Mouse (Mus musculus) spleen, adult 2 months (tissue): ENCODE data around the gene Psmd11. TPM values are rescaled to one million over a fixed set of nuclear protein-coding genes. Genes with fewer than 3 reads are reported as not detected.

Experiments used
- DNase-seq, 2 experiments: peaks; one replicate each; pipeline versions ENCODE4 v3.0.0 to v3.0.0-alpha.2; 2012 to 2021; ENCODE audit warnings: low spot score in 2 of 2, low read depth in 1 of 2
- H3K27ac ChIP-seq: fragments of 200-500 bp; 2 replicates; pipeline ENCODE4 v1.5.1; 2012; ENCODE audit warnings: low read length, inconsistent platforms; ENCODE audit not compliant: insufficient read depth
- H3K27me3 ChIP-seq: fragments of 200-500 bp; 2 replicates; pipeline ENCODE4 v1.6.1; 2012; ENCODE audit warnings: mild to moderate bottlenecking, moderate library complexity, low read length, inconsistent platforms; ENCODE audit not compliant: control insufficient read depth, insufficient read depth
- H3K36me3 ChIP-seq: fragments of 200-500 bp; 2 replicates; pipeline ENCODE4 v1.6.1; 2012; ENCODE audit warnings: mild to moderate bottlenecking, low read length, inconsistent platforms; ENCODE audit not compliant: control insufficient read depth, insufficient read depth
- H3K4me1 ChIP-seq: fragments of 200-500 bp; 2 replicates; pipeline ENCODE4 v1.6.1; 2011; ENCODE audit warnings: inconsistent platforms; ENCODE audit not compliant: control insufficient read depth, insufficient read depth, insufficient read length
- H3K4me3 ChIP-seq: fragments of 200-500 bp; 2 replicates; pipeline ENCODE4 v1.5.1; 2011; ENCODE audit warnings: mild to moderate bottlenecking, inconsistent platforms; ENCODE audit not compliant: insufficient read depth, insufficient read length; ENCODE audit errors: extremely low read depth
- CTCF ChIP-seq: fragments of 200-500 bp; IDR thresholded peaks from 2 replicates; pipeline ENCODE4 v1.5.1; 2011; ENCODE audit warnings: mild to moderate bottlenecking, inconsistent platforms; ENCODE audit not compliant: insufficient read depth, insufficient read length, insufficient replicate concordance; ENCODE audit errors: extremely low read depth
- POLR2A ChIP-seq: fragments of 200-500 bp; IDR thresholded peaks from 2 replicates; pipeline ENCODE4 v1.6.1; 2011; ENCODE audit warnings: low read depth, low read length, inconsistent platforms
- WGBS: fragments of 180-500 bp; shearing (Covaris S2); methylation state at CpG from one replicate; pipeline ENCODE4 v1.1.7; 2018; 5-methylcytosine and 5-hydroxymethylcytosine counted together
- polyA plus RNA-seq: library from polyadenylated mRNA; depleted of rRNA; stranded (reverse); fragments of >200 nt; gene quantifications from 2 replicates; pipeline ENCODE4 v1.2.3, GENCODE M21; 2012

Gene Psmd11
- polyA plus RNA-seq, 1 experiment = 21.3 TPM

- Histone ChIP-seq H3K4me3 (no peak overlapping the region), H3K27ac (no peak overlapping the region), H3K27me3 (no peaks in the 10 kb centered on the region), H3K4me1 (peaks cover 3% of the 10 kb centered on the region), H3K36me3 (no peaks in the 10 kb centered on the region)
- TF ChIP-seq CTCF (no peak), POLR2A (no peak)
- 97% methylated on average over 7 of the region's 7 CpGs for WGBS
- no peak for DNase-seq
Observed at GRCm38 (mm10) chr11:80482921-80483320, 54.5 kb downstream of the Psmd11 start.

- no peak for TF ChIP-seq POLR2A
- no peak for TF ChIP-seq CTCF
- no peak for DNase-seq
- no peak overlapping the region for H3K4me3 ChIP-seq
- no peaks in the 10 kb centered on the region for H3K36me3 ChIP-seq
- no peak overlapping the region for H3K27ac ChIP-seq
- WGBS = 89% methylated on average over 6 of the region's 6 CpGs
- no peaks in the 10 kb centered on the region for H3K27me3 ChIP-seq
- H3K4me1 ChIP-seq = no peaks in the 10 kb centered on the region; the same call in 1 of the 2 replicates
Observed at GRCm38 (mm10) chr11:80483536-80484067, 55.2 kb downstream of the Psmd11 start.

GRCm38 (mm10) chr11:80484191-80484791 is 55.9 kb downstream of the Psmd11 start:
- Histone ChIP-seq H3K4me3 (no peak overlapping the region), H3K27me3 (no peaks in the 10 kb centered on the region), H3K4me1 (peaks cover 1% of the 10 kb centered on the region; the same call in 1 of the 2 replicates), H3K36me3 (no peaks in the 10 kb centered on the region), H3K27ac (no peak overlapping the region)
- 84% methylated on average over 12 of the region's 12 CpGs for WGBS
- TF ChIP-seq CTCF (no peak), POLR2A (no peak)
- DNase-seq = no peak

GRCm38 (mm10) chr11:80485120-80485551 is 56.7 kb downstream of the Psmd11 start:
- Histone ChIP-seq H3K4me1 (peaks cover 9% of the 10 kb centered on the region; the same call in 1 of the 2 replicates), H3K4me3 (no peak overlapping the region), H3K36me3 (no peaks in the 10 kb centered on the region), H3K27ac (no peak overlapping the region), H3K27me3 (no peaks in the 10 kb centered on the region)
- DNase-seq = no peak
- WGBS = 92% methylated on average over 9 of the region's 9 CpGs
- TF ChIP-seq POLR2A (no peak), CTCF (no peak)

- 92% methylated on average over 10 of the region's 10 CpGs for WGBS
Observed at GRCm38 (mm10) chr11:80485622-80486206, 57.3 kb downstream of the Psmd11 start.

GRCm38 (mm10) chr11:80487904-80488587 is 59.6 kb downstream of the Psmd11 start:
- no peaks in the 10 kb centered on the region for H3K27me3 ChIP-seq
- 87% methylated on average over 15 of the region's 15 CpGs for WGBS

More at GRCm38 (mm10) chr11:80485622-80486206, 57.3 kb downstream of the Psmd11 start:
- Histone ChIP-seq H3K4me3 (no peak overlapping the region), H3K36me3 (no peaks in the 10 kb centered on the region), H3K27me3 (no peaks in the 10 kb centered on the region), H3K4me1 (peaks cover 9% of the 10 kb centered on the region; the same call in 1 of the 2 replicates), H3K27ac (no peak overlapping the region)
- no peak for DNase-seq
- TF ChIP-seq POLR2A (no peak), CTCF (no peak)

More at GRCm38 (mm10) chr11:80487904-80488587, 59.6 kb downstream of the Psmd11 start:
- TF ChIP-seq CTCF = no peak
- Histone ChIP-seq H3K36me3 (no peaks in the 10 kb centered on the region), H3K4me3 (no peak overlapping the region), H3K4me1 (peaks cover 9% of the 10 kb centered on the region; the same call in 1 of the 2 replicates), H3K27ac (no peak overlapping the region)
- no peak for DNase-seq
